Mouse (Mus musculus): ENCODE results near the gene 1600002K03Rik. TPM values are rescaled to one million over a fixed set of nuclear protein-coding genes. Genes with fewer than 3 reads are reported as not detected.

The 1600002K03Rik gene
- polyA plus RNA-seq, 1 experiment from 2014 or later = 9.5 TPM

DNA sequence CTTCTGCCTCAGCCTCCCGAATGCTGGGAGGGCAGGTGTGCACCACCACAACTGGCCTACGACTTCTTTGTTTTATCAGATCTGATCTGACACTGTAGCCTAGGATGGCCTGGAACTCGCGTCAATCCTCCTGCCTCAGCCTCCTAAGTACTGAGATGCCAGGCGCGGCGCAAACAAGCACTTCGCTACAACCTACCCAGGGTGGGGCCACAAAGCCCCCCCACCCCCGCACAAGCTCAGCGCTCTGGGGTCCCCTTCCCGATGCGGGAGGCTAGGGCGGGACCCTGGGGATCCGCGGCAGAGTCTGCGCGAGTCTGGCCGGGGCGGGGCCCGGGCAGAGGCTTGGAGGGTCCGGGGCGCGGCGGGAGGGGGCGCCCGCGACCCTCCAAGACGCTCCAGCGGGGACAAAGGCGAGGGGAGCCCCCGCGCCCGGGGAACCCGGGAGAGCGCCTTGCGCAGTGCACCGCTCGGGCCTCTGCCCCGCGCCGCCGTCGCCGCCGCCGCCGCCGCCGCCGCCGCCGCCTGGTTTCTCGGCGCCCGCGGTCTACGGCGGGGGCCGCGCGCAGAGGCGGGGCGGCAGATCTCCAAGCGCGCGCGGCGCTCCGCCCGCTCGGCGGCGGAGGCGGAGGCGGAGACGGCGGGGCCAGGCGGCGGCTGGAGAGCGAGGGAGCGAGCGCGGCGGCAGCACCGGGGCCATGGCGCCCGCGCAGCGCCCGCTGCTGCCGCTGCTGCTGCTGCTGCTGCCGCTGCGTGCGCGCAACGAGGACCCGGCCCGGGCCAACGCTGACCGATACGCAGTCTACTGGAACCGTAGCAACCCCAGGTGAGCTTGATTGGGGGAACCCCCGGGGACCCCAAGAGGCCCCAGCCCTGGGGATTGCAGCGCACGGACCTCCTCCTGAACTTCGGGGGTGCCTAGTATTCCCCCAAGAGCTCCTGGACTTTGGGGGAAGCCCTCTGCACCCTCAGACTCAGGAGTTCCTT is 6.6 kb downstream of the 1600002K03Rik start, which contains the start of gene Efna2:
Gene Efna2 (plus strand): TSS at position 415 of the 984 bp plus-strand sequence.
- peak within 1 kb of the TSS; percentile 96 for H3K4me3 ChIP-seq (replicated peaks)
- H3K4me2 ChIP-seq = peak within 1 kb of the TSS; percentile 97
- H3K36me3 ChIP-seq = peaks cover 30% of the 10 kb centered on the region
- peak; percentile 57 for ATAC-seq (ENCODE audit: insufficient number of reproducible peaks, insufficient read depth, low FRiP score, low TSS enrichment, low read depth)
- peak within 1 kb of the TSS; percentile 97 for H3K9ac ChIP-seq (replicated peaks)
- peak within 1 kb of the TSS; percentile 86 for H3K27ac ChIP-seq
- no peaks in the 10 kb centered on the region for H3K27me3 ChIP-seq
- WGBS = 1% methylated on average over 85 of the region's 106 CpGs
- H3K4me1 ChIP-seq (replicated peaks) = peaks cover 30% of the 10 kb centered on the region
- H3K9me3 ChIP-seq = no peaks in the 10 kb centered on the region

DNA sequence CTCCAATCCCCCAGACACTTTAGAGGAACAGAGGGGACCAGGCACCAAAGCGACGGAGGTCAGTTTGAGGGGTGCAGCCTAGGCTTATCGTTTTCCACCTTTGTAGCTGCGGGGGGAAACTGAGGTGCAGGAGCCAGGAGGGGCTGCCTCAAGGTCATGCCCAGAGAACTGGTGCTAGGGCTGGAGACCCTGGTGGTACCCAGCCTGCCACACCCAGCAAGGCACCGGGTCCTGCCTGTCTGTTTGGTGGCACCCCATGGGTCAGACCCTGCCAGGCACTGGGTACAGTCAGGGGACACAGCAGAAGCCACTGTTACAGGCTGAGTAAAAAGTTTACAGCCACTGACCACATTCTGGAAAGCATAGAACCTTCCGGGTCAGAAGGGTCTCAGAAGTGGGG is 7.5 kb downstream of the 1600002K03Rik start:
- no peak for ATAC-seq (ENCODE audit: insufficient number of reproducible peaks, insufficient read depth, low FRiP score, low TSS enrichment, low read depth)
- Histone ChIP-seq H3K4me3 (replicated peaks) (peak overlapping the region; percentile 96), H3K27me3 (no peaks in the 10 kb centered on the region), H3K9ac (replicated peaks) (peak overlapping the region; percentile 97), H3K36me3 (peaks cover 26% of the 10 kb centered on the region), H3K4me2 (peak overlapping the region; percentile 97), H3K4me1 (replicated peaks) (peaks cover 26% of the 10 kb centered on the region), H3K27ac (peak overlapping the region; percentile 86), H3K9me3 (no peaks in the 10 kb centered on the region)
- WGBS = 34% methylated on average over 6 of the region's 6 CpGs

DNA sequence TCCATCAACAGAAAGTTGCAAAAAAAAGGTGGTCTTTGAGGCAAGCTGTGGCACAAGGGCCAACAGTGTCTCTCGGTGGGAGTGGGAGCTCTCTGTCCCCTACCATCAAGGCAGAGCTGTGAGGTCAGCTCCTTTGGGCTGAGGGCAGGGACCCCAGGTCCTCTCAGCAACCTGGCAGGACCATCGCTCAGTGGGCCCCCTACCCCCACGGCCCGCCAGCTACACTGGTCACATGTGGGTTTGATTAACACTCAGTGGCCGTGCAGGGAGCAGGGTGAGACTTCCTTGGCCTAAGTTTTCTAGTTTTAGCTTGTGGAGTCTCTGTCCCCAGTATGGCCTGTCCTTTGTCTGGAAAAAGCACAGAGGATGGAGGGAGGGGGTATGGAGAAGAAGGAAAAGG is 8.1 kb downstream of the 1600002K03Rik start:
- Histone ChIP-seq H3K4me2 (peak overlapping the region; percentile 97), H3K36me3 (peaks cover 26% of the 10 kb centered on the region), H3K9me3 (no peaks in the 10 kb centered on the region), H3K27me3 (0 out of 2 replicates have a peak, but pooled peaks cover 2% of the 10 kb centered on the region), H3K27ac (peak overlapping the region; percentile 86), H3K4me1 (replicated peaks) (peaks cover 25% of the 10 kb centered on the region), H3K9ac (replicated peaks) (peak overlapping the region; percentile 97), H3K4me3 (replicated peaks) (peak overlapping the region; percentile 96)
- WGBS = 7% methylated on average over 5 of the region's 5 CpGs
- ATAC-seq (ENCODE audit: insufficient number of reproducible peaks, insufficient read depth, low FRiP score, low TSS enrichment, low read depth) = no peak

DNA sequence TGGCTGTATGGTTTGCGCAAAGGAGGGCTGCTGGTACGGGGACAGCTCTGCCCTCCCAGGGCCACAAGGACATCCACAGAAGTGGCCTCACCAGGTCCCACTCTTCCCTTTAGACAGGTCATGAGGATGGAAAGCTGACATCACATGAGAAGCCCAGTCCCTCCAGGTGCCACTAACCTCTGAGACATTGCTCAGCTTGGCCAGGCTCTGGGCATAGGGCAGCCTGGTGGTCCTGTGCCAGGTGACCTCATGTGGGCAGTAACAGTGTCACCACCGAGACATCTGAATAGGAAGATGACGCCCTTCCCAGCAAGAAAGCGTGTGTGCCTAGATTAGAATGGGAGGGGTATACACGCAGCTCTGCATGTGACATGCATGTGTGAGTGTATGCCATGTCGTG is 9.8 kb downstream of the 1600002K03Rik start:
- 94% methylated on average over 7 of the region's 7 CpGs for WGBS
- H3K4me2 ChIP-seq = 0 out of 2 replicates have a peak overlapping the region, but pooled peaks have one; percentile 97
- H3K4me1 ChIP-seq (replicated peaks) = peaks cover 27% of the 10 kb centered on the region
- H3K36me3 ChIP-seq = peaks cover 42% of the 10 kb centered on the region
- peaks cover 6% of the 10 kb centered on the region; the same call in 1 of the 2 replicates for H3K27me3 ChIP-seq
- H3K9me3 ChIP-seq = no peaks in the 10 kb centered on the region
- no peak overlapping the region for H3K4me3 ChIP-seq (replicated peaks)
- H3K9ac ChIP-seq (replicated peaks) = no peak overlapping the region
- ATAC-seq (ENCODE audit: insufficient number of reproducible peaks, insufficient read depth, low FRiP score, low TSS enrichment, low read depth) = no peak
- H3K27ac ChIP-seq = no peak overlapping the region

DNA sequence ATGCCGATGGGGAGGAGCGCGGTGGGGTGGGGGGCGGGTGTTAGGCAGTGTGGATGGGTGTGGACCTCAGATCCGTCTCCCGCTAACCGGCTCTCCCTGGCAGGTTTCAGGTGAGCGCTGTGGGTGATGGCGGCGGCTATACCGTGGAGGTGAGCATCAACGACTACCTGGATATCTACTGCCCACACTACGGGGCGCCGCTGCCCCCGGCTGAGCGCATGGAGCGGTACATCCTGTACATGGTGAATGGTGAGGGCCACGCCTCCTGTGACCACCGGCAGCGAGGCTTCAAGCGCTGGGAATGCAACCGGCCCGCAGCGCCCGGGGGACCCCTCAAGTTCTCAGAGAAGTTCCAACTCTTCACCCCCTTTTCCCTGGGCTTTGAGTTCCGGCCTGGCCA is 13.9 kb downstream of the 1600002K03Rik start:
- H3K9ac ChIP-seq (replicated peaks) = no peak overlapping the region
- 39% methylated on average over 27 of the region's 27 CpGs for WGBS
- peaks cover 32% of the 10 kb centered on the region for H3K4me1 ChIP-seq (replicated peaks)
- H3K9me3 ChIP-seq = no peaks in the 10 kb centered on the region
- no peak for ATAC-seq (ENCODE audit: insufficient number of reproducible peaks, insufficient read depth, low FRiP score, low TSS enrichment, low read depth)
- H3K27me3 ChIP-seq = peaks cover 40% of the 10 kb centered on the region
- H3K4me2 ChIP-seq = no peak overlapping the region
- H3K36me3 ChIP-seq = peaks cover 60% of the 10 kb centered on the region
- H3K4me3 ChIP-seq (replicated peaks) = no peak overlapping the region
- no peak overlapping the region for H3K27ac ChIP-seq

DNA sequence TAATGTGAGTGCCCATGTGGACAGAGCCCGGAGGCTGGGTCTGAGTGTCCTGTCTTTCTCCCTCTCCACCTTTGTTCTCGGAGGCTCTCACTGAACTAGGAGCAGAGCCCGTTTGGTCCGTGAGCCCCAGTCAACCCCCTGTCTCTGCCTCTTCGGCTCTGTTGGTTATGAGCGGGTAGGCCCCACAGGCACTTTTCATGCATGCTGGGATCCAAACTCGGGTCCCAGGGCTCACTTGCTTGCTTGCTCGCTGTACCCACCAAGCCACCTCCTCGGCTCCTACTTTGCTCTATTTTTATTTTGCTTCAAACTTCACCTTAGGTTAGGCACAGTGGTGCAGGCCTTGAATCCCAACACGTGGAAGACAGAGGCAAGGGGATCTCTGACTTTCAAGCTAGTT is 15.0 kb downstream of the 1600002K03Rik start:
- H3K9ac ChIP-seq (replicated peaks) = no peak overlapping the region
- H3K27me3 ChIP-seq = peaks cover 51% of the 10 kb centered on the region
- no peak overlapping the region for H3K4me3 ChIP-seq (replicated peaks)
- no peak overlapping the region for H3K27ac ChIP-seq
- no peaks in the 10 kb centered on the region for H3K9me3 ChIP-seq
- peaks cover 51% of the 10 kb centered on the region for H3K36me3 ChIP-seq
- WGBS = 88% methylated on average over 10 of the region's 10 CpGs
- no peak overlapping the region for H3K4me2 ChIP-seq
- H3K4me1 ChIP-seq (replicated peaks) = peaks cover 26% of the 10 kb centered on the region
- ATAC-seq (ENCODE audit: insufficient number of reproducible peaks, insufficient read depth, low FRiP score, low TSS enrichment, low read depth) = no peak

DNA sequence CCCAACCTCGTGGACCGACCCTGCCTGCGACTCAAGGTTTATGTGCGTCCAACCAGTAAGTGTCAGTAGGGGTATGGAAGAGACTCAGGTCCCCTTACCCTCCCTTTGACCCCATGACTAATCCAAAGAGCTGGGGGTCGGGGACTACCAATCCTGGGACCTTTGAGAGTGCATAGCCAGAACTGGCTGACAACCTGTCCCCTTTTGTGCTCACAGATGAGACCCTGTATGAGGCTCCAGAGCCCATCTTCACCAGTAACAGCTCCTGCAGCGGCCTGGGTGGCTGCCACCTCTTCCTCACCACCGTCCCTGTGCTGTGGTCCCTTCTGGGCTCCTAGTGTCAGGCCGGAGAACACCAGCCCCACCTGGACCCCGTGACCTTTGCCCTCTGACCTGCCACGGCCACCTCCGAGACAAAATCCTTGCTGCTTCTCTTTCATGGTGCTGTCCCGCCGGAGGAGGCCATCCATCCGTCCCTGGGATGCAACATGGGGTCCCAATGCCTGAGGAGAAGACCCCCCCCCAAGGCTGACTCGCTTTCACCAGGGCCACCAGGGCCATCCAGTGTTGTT is 15.8 kb downstream of the 1600002K03Rik start:
- peaks cover 55% of the 10 kb centered on the region for H3K27me3 ChIP-seq
- no peak overlapping the region for H3K4me2 ChIP-seq
- 0 out of 2 replicates have a peak overlapping the region, but pooled peaks have one; percentile 44 for H3K9ac ChIP-seq (replicated peaks)
- H3K9me3 ChIP-seq = no peaks in the 10 kb centered on the region
- peaks cover 26% of the 10 kb centered on the region for H3K4me1 ChIP-seq (replicated peaks)
- ATAC-seq (ENCODE audit: insufficient number of reproducible peaks, insufficient read depth, low FRiP score, low TSS enrichment, low read depth) = no peak
- no peak overlapping the region for H3K4me3 ChIP-seq (replicated peaks)
- no peak overlapping the region for H3K27ac ChIP-seq
- whole genome bisulfite sequencing = 76% methylated on average over 15 of the region's 15 CpGs
- H3K36me3 ChIP-seq = peaks cover 43% of the 10 kb centered on the region

DNA sequence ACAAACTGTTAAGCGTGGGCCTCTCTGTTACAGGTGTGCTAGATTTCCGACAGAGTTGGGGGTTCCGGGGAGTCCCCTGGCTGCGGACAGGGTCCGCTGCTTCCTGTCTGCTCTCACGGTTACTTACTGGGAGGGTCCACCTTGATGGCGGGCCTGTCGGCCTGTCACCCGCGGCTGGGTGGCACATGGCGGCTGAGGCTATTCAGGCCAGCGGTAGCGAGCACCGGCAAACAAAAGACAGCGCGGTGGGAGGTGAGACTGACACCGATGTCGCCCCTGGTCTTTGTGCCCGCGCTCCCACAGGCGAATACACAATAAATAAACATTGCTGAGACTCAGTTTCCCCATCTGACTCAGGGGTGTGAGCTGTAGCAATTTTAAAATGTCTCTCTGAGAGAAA is 17.3 kb downstream of the 1600002K03Rik start:
- 7% methylated on average over 21 of the region's 21 CpGs for WGBS
- peaks cover 34% of the 10 kb centered on the region for H3K36me3 ChIP-seq
- no peak for ATAC-seq (ENCODE audit: insufficient number of reproducible peaks, insufficient read depth, low FRiP score, low TSS enrichment, low read depth)
- H3K4me1 ChIP-seq (replicated peaks) = peaks cover 26% of the 10 kb centered on the region
- peak overlapping the region; percentile 60; the same call in 1 of the 2 replicates for H3K9ac ChIP-seq (replicated peaks)
- peak overlapping the region; percentile 45 for H3K4me3 ChIP-seq (replicated peaks)
- no peaks in the 10 kb centered on the region for H3K9me3 ChIP-seq
- H3K4me2 ChIP-seq = peak overlapping the region; percentile 74
- H3K27me3 ChIP-seq = peaks cover 55% of the 10 kb centered on the region
- H3K27ac ChIP-seq = no peak overlapping the region

DNA sequence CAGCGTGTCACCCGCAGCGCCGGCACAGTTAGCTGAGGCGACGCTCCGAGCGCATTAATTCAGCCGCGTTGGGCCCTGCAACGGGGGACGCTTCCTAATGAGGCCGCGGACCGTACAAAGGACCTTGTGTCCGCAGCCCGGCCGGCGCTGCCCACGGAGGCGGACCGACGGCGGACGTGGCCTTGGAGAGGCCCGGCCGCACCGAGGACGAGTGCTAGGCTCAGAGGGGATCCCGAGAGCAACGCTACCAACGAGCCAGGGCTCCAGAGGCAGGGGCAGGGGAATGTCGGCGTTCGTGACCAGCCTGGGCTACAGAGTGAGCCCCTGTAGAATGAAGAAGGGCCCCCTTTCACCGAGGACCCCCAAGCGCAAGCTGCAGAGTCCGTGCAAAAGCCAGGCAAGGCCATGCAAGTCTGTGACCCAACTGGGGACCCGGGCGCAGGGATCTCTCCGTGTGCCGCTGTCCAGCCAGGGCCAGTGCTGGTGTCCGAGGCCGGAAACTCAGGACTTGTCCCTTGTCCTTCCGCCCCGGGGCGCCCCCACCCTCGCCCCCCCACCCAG is 17.8 kb downstream of the 1600002K03Rik start:
- Histone ChIP-seq H3K9ac (replicated peaks) (peak overlapping the region; percentile 60), H3K27ac (0 out of 2 replicates have a peak overlapping the region, but pooled peaks have one; percentile 29), H3K36me3 (peaks cover 34% of the 10 kb centered on the region), H3K4me2 (peak overlapping the region; percentile 74), H3K9me3 (no peaks in the 10 kb centered on the region), H3K4me3 (replicated peaks) (peak overlapping the region; percentile 45), H3K27me3 (peaks cover 55% of the 10 kb centered on the region), H3K4me1 (replicated peaks) (peaks cover 26% of the 10 kb centered on the region)
- WGBS = 1% methylated on average over 48 of the region's 48 CpGs
- no peak for ATAC-seq (ENCODE audit: insufficient number of reproducible peaks, insufficient read depth, low FRiP score, low TSS enrichment, low read depth)

DNA sequence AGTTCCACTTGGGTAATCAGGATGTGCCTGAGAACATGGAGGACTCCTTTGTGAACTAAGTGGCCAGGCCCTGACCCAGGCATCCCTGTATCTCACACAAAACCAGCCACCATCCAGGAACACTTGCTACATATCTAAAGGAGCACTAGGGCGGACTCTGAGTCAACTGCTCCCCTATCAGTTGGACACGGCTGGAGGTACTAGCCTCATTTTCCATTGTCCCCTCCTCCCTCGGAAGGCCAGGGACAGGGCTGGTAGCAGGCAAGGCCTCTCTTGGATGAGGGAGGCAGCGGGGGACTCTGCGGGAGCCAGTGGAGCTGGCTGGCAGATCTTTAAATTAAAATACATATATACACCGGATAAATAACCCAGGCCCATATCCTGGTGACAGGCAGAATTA is 21.2 kb downstream of the 1600002K03Rik start:
- Histone ChIP-seq H3K27ac (no peak overlapping the region), H3K4me1 (replicated peaks) (peaks cover 19% of the 10 kb centered on the region)
- 82% methylated on average over 6 of the region's 6 CpGs for WGBS

DNA sequence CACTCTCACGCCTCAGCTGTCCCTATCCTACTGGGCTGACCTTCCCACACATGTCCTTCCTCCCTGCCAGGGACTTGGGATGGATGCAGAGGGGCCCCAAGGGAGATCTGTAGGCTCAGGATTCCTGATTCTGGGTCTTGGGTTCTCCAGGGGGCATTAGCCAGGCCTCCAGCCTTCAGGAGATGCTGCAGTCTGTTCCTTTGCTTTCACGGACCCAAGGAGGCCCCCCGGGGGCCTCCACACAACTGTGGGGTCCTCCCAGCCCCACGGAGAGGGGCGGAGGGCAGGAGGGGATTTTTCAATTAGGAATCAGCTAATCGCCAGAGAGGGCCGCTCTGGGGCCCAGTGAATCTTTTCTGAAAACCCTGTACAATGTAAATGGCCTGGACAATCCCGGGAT is 21.7 kb downstream of the 1600002K03Rik start:
- ATAC-seq (ENCODE audit: insufficient number of reproducible peaks, insufficient read depth, low FRiP score, low TSS enrichment, low read depth) = no peak
- H3K9ac ChIP-seq (replicated peaks) = no peak overlapping the region
- peaks cover 16% of the 10 kb centered on the region for H3K4me1 ChIP-seq (replicated peaks)
- no peak overlapping the region for H3K4me3 ChIP-seq (replicated peaks)
- H3K36me3 ChIP-seq = no peaks in the 10 kb centered on the region
- WGBS = 60% methylated on average over 8 of the region's 8 CpGs
- H3K4me2 ChIP-seq = no peak overlapping the region
- peaks cover 40% of the 10 kb centered on the region for H3K27me3 ChIP-seq
- H3K9me3 ChIP-seq = no peaks in the 10 kb centered on the region
- no peak overlapping the region for H3K27ac ChIP-seq

More for the DNA sequence above, 21.2 kb downstream of the 1600002K03Rik start:
- H3K27me3 ChIP-seq = peaks cover 44% of the 10 kb centered on the region
- H3K9ac ChIP-seq (replicated peaks) = 0 out of 2 replicates have a peak overlapping the region, but pooled peaks have one; percentile 1
- H3K9me3 ChIP-seq = no peaks in the 10 kb centered on the region
- no peak overlapping the region for H3K4me3 ChIP-seq (replicated peaks)
- no peak overlapping the region for H3K4me2 ChIP-seq
- H3K36me3 ChIP-seq = peaks cover 4% of the 10 kb centered on the region
- ATAC-seq (ENCODE audit: insufficient number of reproducible peaks, insufficient read depth, low FRiP score, low TSS enrichment, low read depth) = no peak

Measured in limb, embryonic 12.5 days (tissue).